Mouse (Mus musculus) layer of hippocampus, postnatal 10 days (tissue): ENCODE data around the gene Cfap299. TPM values are rescaled to one million over a fixed set of nuclear protein-coding genes. Genes with fewer than 3 reads are reported as not detected.

Experiments used
- DNase-seq, 2 experiments: peaks; one replicate each; pipeline ENCODE4 v3.0.0; 2021; ENCODE audit warnings: low spot score in 2 of 2
- total RNA-seq, 2 experiments: library from RNA; stranded (reverse); gene quantifications; 2 replicates each; pipeline ENCODE4 v1.2.3; 2021

Cfap299 gene
- total RNA-seq, 2 experiments from 2014 or later, result 2.2 TPM; not detected in 1

DNA sequence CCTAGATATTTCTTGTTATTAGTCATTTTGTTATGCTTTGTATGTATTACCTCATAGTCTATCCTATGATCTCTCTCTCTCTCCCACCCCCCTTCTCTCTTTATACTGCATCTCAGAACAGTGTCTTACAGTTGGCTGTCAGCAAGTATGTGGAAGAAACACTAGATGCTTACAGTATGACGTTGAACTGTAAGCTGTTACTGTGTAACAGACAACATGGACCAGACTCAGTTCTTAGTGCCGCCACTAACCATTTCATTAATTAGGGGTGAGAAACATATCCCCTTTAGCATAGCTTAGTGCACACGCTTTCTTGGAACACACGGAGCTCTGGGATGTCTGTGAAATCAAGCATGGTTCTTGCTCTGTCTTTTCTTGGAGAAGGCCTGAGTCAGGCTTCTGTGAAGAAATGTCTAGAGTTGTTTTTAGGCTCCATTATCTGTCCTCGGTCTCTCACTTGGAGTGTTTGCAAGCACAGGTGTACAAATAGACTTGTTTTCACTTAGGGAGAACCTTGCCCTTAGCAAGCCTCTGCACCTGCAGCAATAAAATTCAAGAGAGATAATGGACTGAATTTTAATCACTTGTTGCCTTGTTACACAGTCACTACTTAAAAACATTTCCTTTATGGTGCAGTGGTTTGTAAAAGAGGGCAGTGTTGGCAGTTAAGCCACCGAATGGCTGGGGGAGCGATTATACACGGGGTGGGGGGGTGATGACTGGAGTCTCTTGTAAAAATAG is 47.1 kb downstream of the Cfap299 start:
- DNase-seq, result no peak

DNA sequence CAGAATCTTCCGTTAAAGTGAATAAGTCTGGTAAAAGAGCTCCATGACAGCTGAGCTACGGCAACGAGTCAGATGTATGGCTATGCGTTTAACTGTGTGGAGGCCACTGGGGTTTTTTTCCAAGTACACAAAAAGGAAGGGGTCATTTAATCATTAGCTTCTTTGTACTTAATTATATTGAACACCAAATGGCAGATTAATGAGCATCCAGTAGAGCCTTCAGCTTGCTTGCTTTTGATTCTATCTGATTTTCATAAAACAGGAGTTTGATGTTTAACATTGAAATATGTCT is 47.6 kb downstream of the Cfap299 start:
- no peak for DNase-seq

DNA sequence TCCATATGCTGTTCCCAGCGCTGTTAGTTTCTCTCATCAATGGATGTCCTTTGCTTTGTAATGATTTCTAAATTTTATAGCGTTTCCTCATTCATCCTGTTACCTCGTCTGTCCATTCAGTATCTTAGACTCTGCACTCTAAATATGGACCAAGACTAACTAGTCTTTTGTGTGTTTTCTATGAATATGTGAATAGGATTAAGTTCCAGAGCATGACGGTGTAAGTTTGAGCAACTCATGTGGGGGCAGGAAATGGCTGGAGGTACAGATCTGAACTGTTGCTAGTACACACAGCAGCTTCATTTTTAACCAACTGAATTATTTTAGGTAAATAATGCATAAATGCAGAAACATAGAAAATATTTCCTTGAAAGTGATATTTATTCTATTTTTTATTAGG is 51.3 kb downstream of the Cfap299 start:
- DNase-seq, result no peak

DNA sequence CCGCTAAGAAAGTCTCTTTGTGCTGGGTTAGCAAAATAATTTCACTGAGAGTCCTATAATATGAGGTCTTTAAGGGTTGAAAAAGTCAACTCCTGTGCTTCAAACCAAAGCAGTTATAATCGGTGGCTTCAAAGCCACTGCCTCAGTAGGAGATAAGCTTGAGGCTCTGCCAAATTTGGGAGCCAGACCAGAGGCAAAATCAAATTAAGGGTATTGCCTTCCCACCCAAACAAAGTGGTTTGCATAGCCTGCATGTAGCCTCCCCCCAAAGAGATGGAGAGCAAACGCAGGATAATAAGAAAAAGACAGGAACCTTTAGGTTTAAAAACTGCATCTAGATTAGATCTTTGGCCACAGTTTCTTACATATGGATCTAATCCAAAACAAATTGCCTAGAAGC is 58.0 kb downstream of the Cfap299 start:
- no peak for DNase-seq

DNA sequence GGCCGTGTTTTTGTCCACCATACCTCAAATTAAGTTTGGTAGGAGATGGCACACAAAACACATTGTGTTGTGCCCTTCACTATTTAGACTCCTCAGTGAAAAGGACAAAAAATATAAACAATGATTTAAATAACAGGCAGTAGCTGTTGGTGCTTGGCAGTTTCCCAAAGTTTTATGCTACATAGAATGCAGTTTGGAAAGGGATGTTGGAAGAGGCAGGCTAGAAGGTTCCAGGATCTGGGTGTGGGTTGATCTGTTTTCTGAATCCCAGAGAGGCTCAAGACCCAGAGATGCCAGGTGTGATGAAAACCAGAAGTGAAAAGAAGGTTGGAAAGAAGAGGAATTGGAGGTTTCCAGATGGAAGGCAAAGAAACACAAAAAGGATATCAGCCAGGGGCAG is 73.1 kb downstream of the Cfap299 start:
- no peak for DNase-seq

DNA sequence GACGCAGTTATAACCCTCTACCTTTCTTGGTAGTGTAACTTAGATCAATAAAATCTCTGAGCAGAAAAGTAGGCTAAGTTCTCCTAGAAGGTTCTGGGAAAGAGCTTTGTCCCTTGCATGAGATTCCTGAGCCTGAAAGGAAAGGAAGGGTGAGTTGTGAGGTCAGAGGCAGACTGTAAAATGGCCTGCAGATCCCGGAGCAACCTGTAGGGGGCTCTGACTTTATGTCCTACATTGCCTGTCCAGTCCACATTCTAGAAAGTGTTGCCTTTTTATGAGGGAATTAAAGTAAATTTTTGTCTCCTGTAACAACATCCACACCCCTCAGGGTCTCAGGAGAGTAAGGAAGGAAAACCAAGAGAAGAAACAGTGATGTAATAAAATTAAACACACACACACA is 81.0 kb downstream of the Cfap299 start:
- no peak for DNase-seq

DNA sequence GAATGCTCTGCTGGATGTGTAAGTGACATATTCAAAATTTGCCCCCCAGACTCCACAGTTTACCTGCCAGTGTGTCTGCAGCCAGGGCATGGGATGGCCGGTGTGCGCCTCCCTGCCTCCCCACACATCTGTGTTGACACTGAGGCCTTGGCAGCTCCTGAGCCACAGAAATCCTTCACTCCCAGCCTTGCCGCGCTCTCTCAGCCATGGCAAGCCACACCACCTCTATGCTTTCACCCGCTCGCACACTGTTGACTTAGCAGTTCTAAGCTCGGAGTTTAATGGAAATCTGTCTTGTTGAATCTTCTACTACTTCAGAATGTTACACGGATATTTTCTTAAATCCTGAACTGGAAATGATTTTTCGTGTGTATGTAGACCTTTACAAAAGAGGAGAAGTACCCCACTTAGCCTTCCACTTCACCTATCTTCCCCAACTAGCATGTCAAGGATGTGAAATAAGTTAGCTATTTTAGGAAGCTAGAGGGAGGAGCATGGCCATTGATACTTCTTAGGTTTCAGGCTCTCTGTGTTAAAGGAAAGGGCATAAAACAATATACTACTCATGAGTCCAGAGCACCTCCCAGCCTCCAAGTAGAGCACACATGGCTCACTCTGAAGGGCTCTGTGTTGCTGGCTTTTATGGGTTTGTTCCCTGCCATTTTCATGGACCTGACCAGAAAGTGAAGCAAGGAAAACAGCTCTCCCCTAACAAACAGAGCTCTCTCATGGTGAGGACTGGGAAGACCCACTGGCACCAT is 87.5 kb downstream of the Cfap299 start:
- DNase-seq, result no peak

DNA sequence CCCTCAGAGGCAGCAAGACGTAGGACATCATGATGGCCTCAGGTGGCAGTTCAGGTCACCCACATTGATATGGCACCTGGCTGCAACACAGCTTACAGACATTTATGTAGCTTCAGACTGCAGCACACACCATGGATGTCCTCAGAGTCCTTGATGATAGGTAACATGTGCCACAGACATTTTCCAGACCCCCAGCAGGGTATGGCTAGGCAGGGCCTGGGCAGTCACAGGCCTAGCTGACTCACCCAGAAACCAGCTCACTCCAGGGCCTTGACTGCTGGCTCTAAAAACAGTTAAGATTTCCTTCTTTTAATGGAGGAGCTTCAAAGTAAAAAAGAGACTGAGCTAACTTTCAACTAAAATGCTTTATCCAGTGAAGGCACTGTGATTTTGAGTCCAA is 95.9 kb downstream of the Cfap299 start:
- DNase-seq, result no peak

DNA sequence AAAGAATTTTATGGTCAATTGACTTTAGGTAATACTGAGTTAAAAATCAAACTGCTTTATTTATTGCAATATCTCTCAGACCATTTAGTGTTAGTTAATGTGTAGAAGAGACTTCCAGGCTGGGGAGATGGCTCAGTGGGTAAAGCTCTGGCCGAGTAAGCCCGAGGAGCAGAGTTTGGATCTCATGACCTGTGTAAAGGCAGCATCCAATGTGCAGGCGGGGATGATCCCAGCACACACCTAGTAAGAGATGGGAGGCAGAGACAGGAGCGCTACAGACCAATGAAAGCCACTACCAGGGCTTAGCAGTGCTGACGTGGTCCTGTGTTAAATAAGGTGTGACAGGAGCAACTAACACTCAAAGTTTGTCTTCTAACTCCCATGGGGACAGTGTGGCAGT is 97.0 kb downstream of the Cfap299 start:
- DNase-seq, result no peak

DNA sequence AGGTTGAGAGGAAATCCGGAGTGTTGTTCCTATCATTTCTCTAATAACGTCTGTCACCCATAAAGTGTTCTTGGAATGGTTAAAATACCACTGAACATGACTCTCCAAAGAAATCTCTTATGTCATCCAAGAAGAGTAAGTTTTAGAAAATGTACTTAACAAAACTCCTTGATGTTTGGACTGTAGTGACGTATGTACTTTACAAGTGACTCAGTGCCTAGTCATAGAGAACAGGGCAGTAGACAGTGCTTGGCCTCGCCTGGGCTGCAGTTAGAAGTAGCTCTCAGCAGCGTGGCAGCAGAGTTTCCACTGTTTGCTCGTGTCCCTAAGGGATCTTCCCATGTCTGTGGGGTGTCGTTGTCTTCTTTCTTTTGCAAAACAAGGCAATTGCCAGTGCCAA is 101.0 kb downstream of the Cfap299 start:
- no peak for DNase-seq

DNA sequence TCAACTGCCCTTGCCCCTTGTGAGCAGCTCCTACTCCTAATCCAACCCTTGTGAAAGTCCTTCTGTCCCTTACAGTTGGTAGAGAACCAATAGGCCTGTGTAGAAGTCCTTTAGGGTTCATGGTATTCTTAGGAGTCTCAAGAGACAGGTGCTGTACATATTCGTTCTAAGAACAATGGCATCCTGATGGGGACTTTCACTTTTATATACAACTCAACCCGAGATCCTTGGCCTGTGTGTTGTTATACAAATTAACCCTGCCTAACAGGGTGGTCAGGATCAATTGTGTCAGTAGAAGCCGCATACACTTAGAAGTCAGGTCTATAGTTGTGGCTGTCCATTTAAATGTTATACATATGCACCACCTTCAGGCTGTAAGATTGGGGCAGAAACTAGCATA is 109.6 kb downstream of the Cfap299 start:
- no peak for DNase-seq

DNA sequence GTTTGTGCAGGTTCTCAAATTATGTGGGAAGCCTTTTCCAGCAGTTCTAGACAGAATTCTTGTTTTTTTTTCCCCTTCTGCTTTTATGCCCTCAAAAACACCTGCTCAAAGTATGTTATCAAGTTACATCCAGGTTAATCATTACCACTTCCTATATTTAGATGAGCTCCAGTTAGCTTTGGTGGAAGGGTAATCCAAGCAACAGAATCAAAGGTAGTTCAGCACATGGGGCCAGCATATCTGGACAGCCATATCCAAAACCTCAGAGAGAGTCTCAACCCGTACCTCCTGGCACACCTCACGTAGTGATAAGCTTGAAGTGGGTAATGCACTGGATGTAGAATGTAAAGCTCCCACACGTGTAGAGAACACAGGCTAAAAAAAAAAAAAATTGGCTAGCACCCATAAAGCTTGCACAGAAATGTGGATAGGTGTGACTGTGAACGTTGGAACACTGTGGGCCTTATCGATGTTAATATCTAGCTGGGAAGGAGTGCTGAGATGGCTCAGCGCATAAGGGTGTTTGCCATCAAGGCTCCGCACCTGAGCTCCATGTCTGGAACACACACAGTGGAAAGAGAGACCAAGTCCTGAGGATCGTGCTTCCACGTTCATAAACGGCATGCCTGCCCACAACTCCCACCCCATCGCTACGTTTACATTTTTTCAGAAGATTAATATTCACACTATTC is 117.8 kb downstream of the Cfap299 start:
- no peak for DNase-seq

DNA sequence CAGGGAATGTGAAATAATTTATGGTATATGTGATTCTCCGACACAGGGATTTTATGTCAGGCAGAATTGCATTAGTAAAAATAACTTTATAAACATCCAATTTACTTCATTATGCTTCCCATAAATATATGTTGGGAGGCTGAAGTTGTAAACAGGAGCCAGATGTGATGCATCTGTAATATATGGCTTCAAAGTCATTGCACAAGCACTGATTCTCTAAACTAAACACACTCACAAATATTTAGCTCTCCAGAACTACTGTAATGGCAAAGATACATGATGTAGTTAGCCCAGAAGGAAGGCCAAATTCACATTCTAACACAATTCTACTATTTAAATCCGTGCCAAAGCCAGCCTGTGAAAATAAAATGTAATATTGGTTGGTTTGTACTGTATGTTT is 120.8 kb downstream of the Cfap299 start:
- DNase-seq, result no peak

DNA sequence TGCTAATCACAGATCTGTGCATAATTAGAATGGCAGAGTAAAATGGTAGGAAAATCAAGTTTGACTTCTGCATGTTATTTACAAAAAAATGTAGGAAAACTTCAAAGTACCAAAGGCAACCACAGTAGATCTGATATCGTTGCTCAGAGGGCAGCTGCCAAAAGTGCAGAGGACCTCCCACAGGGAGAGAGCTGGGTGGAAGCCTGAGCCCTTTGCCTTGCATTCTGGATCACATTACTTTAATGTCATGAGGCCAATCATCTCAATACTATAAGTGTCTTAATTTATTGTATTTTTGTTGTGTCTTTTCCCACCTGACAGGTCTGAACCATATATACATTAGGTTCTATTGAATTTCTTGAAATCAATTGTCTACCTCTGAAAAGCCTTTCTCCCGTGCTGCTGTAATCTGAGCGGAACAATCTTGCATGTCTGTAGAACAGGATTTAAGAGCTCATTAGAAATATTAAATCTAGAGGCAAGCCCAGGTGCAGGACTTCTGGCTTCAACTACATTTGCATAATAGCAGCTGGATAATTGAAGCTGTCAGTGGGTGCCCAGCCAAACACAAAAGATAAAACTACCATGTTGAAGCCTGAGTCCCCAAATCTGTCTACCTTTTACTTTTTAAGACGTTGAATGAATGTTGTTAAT is 137.9 kb downstream of the Cfap299 start:
- no peak for DNase-seq

DNA sequence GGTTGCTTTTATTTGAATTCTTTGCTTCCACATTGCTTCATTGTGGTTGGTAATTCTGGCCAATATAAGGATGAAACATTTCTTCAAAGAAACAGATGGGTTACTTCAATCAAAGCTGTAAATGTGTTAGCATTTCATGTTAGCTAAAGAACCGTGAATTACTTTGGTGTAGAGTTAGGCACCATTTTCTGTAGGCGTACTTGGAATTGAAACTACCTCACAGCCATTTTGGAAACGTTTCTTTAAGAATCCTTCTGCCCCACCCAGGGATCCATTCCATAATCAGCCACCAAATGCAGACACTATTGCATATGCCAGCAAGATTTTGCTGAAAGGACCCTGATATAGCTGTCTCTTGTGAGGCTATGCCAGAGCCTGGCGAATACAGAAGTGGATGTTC is 140.9 kb downstream of the Cfap299 start:
- no peak for DNase-seq

DNA sequence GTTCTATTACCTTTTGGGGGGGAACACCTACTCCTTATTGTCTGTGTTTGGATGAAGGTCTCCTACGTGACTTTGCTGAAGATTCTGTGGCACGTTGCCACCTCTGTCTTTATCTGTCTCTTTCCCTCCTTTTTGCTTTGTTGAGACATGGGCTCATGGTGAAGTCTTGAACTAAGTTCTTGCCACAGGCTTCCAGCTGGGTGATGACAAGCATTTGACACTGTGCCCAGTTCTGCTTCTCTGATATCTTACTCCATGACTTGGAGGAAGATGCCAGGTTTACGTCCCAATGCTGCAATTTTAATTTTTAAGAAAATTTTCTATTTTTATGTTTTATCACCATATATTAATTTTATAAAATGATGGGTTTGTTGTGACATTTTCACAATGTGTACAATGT is 147.4 kb downstream of the Cfap299 start:
- DNase-seq, result no peak

DNA sequence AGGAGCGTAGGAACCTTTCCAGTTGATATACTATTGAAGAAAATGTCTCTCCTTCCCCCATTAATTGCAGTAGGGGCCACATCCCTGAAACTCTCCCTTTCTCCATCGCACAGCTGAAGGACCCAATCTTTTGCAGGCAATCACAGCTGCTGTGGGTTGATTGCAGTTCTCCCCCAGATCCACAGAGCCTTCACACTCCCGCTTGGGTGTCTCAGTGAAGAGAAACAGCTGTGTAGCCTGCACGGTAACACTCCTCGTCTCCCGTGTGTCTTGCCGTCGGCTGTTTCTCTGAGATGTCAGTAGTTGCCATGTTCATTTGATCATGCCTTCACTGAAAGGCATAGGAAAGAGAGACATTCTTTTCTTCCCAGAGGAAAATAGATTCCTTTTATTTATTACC is 148.2 kb downstream of the Cfap299 start:
- no peak for DNase-seq

DNA sequence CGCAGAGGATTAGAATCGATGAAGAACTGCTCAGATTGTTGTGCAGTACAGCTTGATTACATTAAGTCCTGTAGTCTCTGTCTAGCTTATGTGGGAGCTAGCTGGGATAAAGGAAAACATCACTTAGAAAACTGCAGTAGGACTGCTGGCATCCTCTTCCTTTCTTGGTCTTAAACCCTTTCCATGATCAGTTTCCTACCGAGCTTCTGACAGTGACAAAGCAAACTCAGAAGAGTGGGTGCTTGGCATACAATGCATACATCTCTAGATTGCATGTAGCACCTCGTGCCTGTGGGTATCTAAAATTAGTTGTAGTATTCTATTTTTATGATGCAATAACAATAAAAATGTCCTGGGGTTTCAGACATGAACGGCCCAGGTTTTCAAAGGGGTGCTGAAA is 154.4 kb downstream of the Cfap299 start:
- no peak for DNase-seq

DNA sequence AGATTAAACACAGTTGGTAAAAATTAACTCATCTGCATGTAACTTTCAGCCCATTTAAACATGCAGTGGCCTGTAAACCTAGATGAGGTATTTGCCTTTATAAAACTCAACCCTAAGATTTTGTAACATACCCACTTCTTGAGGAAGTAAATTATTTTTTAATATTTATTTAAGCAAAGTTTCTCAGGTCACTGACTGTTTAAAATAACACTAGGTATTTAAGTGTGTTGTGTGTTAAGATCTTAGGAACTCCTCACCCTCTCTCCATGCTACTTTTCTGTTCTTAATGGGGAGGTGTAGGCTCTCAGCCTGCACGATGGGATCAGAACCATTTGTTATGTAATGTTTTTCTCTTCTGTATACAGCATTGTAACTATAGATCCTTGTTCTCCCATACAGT is 156.1 kb downstream of the Cfap299 start:
- DNase-seq, result no peak

DNA sequence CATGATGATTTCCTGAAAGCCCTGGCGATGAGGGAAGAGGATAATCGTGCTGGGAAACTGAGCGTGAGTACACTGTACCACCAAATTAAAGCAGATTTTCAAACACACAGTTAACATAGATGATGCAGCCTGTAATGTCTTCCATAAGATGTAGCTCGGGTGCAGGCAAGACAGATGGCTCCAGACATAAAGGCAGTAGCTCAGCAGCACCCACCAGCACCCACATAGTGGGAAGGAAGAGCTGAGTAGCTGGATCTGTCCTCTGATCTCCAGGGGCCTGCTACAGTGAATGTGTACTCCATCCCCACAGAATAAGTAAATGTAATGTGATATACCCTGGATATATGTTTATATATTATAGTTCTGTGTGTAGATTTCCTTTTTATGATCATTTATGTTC is 169.2 kb downstream of the Cfap299 start:
- DNase-seq, result no peak

DNA sequence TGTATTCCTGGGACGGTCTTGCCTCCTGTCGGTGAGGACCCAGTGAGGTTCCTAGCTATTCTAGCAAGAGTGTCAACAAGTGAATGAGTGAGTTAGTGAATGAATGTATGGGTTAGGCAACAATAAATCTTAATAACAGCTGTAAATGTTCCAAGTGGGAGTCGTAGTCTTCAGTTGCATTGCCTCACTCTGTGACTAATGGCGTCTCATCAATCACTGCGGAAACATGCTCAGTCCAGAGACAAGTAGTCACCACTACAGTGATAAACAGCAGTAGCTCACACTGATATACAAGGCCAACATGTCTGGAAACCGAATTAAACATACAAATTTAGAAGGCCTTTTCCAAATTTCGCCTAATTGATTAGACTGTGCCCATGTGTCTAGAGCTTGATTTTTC is 187.1 kb downstream of the Cfap299 start:
- DNase-seq, result no peak

DNA sequence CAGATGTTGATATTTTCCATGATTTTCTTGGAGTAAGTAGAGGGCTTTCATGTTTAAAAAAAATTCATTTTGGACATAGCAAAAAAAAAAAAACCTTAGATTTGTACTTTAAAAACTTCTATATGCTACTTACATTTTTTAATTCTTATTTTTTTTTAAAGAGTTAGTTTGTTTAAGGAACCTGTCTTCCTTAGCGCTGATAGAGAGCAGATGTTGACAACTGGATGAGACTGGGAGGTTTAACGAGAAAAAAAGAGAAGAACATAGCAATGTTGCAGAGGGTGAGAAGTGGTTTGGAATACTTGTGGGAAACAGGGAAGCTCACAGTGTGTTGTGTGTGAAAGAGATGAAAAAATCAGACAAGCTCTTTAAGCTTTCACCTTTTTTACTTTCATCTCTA is 191.0 kb downstream of the Cfap299 start:
- DNase-seq, result no peak
